Mouse (Mus musculus): ENCODE results near the gene Copg2.

DNA sequence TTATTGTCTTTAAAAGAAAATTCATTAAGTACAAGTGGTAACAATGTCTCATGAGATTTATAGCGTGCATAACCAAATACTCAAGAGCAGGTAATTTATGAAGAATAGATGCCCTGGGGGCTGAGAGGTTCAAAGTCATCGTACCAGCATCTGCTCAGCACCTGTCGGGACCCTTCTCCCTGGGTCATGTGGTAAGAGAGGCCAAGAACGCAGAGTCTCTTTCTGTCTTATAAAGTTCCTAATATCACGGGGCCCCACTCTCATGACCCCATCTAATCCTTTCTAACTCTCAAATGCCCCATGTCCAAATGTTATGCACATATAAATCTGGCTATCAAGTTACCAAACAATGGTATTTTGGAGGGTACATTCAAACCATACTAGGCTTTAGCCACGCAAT lies 193.7 kb downstream of the Copg2 start:
- TF ChIP-seq POLR2A (IDR thresholded peaks at IDR 0.05; ENCODE audit: low read depth, low read length) (no peak), CTCF (IDR thresholded peaks at IDR 0.05; ENCODE audit: extremely low read depth, insufficient read depth, insufficient read length, insufficient replicate concordance) (no peak)
